Mouse (Mus musculus): ENCODE results near the gene Phip. TPM values are rescaled to one million over a fixed set of nuclear protein-coding genes. Genes with fewer than 3 reads are reported as not detected.

Gene Phip
- polyA plus RNA-seq, 1 experiment from 2014 or later, result 91.2 TPM

DNA sequence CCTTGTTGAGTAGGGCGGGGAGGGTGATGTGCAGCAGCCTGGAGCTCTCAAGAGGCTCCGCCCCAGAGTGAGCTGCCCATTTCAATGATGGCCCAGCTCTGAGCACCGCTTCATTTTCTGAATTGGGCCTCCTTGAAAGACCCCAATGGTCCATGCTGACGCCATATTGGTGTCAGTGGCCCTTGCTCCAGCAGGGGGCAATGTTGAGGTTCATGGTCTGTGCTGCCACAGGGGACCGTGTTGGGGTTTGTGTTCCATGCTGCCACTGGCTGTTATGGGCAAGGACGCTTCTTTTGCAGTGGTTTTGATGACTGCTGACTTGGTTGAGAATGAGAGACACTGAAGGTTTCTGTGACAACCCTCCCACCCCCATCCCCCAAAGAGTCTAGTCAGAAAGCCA is 148.9 kb downstream of the Phip start:
- ATAC-seq, result no peak
- no peak overlapping the region for H3K4me2 ChIP-seq (ENCODE audit: low read length)
- H3K9me3 ChIP-seq (replicated peaks; ENCODE audit: control insufficient read depth, low read length, poor library complexity, severe bottlenecking), result no peaks in the 10 kb centered on the region
- no peak overlapping the region for H3K27ac ChIP-seq (ENCODE audit: low read length)
- H3K4me1 ChIP-seq (ENCODE audit: control insufficient read depth, insufficient read depth, low read length), result peaks cover 11% of the 10 kb centered on the region
- no peak overlapping the region for H3K4me3 ChIP-seq (ENCODE audit: low read depth, low read length)
- H3K36me3 ChIP-seq (ENCODE audit: control insufficient read depth, insufficient read depth, low read length), result 0 out of 2 replicates have a peak, but pooled peaks cover 2% of the 10 kb centered on the region
- WGBS, result 96% methylated on average over 6 of the region's 6 CpGs
- H3K27me3 ChIP-seq (ENCODE audit: control insufficient read depth, insufficient read depth, low read depth, low read length), result no peaks in the 10 kb centered on the region
- H3K9ac ChIP-seq (ENCODE audit: low read depth, low read length), result no peak overlapping the region

Other genes starting within 250 kb of the Phip start
- gene Irak1bp1, start 146.0 kb downstream of the Phip start, polyA plus RNA-seq (2015; fragmentation: Nextera tagmentation; extraction: Ambion mirVana), result 35.3 and 38.6 TPM in 2 replicates
- gene Hmgn3, start 171.2 kb upstream of the Phip start, polyA plus RNA-seq (2015; fragmentation: Nextera tagmentation; extraction: Ambion mirVana), result 161 and 182 TPM in 2 replicates